Mouse (Mus musculus) olfactory bulb, adult 2 months (tissue): ENCODE data around the gene Prkaca.

Experiments used
- CTCF ChIP-seq: fragments of 200-500 bp; IDR thresholded peaks from 2 replicates; pipeline ENCODE4 v1.5.1; 2012; ENCODE audit warnings: low read depth, mild to moderate bottlenecking, low read length, moderate library complexity; ENCODE audit not compliant: insufficient read depth
- POLR2A ChIP-seq: fragments of 200-500 bp; IDR thresholded peaks from 2 replicates; pipeline ENCODE4 v1.6.1; 2012; ENCODE audit warnings: mild to moderate bottlenecking, low read depth, low read length, moderate library complexity; ENCODE audit not compliant: insufficient read depth

DNA sequence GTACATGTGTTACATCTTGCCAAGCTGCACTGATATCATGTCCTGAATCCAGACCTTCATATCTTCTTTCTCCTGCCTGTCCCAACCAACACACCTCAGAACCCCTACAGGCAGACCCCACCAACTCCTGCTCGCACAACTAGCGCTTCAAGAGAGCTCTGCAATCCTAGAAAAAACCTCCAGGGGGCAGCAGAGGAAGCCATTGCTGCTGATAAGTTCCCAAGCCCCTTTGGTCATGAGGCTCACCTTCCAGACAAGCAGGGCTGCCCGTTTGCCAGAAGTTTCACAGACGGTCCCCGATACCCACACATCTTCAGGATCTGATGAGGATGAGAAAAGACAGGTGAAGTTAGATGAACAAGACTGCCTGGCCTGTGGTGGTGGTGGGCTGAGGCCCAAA lies 66.3 kb downstream of the Prkaca start:
- TF ChIP-seq CTCF (peak; percentile 73), POLR2A (no peak)
